Mouse (Mus musculus): ENCODE measurements around the gene Mrps27. TPM values are rescaled to one million over a fixed set of nuclear protein-coding genes. Genes with fewer than 3 reads are reported as not detected.

Gene Mrps27
- total RNA-seq, 2 experiments from 2014 or later, result 30.6 to 33.3 TPM

DNA sequence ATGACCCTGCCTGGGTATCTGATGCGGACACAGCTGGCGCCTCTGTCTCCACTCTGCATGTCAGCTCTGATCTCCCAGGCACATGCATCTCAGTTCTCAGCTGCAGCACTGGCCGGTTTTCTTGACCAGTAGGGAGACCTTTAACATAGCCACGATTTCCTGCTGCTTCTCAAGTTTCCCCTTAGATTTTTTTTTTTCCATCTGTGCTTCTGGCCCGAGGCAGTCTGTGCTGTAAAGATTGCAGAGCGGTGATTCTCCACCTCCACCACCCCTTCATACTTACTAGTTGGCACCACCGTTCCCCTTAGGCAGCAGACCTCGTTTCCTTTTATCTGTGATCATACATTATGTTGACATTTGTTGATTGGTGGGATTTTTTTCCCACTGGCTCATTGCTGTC is 6.6 kb downstream of the Mrps27 start:
- DNase-seq (ENCODE audit: low spot score in 2 of 2), result no peak

- DNase-seq (ENCODE audit: low spot score in 2 of 2), result no peak
Observed at GRCm38 (mm10) chr13:99351596-99351995, 7.0 kb downstream of the Mrps27 start.

DNA sequence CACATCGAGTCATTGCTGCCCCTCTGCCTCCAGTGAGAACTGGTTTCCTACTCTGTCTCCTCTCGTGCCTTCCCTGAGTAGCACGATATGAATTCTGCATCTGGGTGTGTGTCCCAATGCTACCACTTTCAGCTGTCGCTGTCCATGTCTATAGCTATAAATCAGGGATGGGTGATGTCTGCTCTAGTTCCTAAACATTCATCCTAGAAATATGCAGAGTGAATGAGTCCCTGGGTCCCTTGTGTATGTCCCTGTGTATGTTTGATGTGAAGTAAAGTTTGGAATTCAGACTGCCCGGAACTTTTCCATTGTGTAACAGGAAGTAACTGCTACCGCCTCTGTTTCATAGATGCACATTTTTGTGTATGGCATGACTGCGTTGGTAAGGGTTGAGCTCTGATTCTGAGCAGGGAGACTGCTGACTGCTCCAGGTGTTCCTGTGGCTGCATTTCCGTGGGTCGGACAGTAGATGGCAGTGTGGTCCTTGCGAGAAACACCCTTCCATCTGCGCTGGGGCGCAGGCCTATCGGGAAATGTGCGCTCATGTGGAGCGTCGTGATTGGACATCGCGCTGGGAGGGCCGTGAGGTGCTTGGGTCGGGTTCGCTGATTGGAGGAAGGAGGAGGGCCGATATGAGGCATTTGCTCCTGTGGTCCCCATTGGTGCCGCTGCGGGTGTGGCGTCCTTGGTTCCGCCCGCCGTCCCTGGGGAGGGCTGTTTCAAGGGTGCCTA is 8.3 kb downstream of the Mrps27 start:
- DNase-seq (ENCODE audit: low spot score in 2 of 2), result peak; percentile 80 to 90

DNA sequence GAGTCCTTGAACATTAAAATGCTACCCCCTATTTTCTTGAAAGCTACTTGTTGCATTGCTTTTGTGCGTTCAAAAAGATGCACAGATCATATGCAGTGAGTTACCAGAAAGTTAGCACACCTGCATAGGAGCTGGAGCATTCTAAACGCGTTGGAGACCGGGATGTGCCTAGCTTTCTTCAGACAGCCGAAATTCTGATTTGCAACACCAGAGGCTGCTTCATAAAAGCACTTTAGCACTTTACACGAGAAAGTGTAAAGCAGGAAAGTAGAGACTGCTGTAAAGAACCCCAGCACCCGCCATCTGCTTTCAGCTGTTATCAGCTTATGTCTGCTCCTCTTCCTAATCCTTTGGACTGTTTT is 8.9 kb downstream of the Mrps27 start:
- DNase-seq (ENCODE audit: low spot score in 2 of 2), result no peak

DNA sequence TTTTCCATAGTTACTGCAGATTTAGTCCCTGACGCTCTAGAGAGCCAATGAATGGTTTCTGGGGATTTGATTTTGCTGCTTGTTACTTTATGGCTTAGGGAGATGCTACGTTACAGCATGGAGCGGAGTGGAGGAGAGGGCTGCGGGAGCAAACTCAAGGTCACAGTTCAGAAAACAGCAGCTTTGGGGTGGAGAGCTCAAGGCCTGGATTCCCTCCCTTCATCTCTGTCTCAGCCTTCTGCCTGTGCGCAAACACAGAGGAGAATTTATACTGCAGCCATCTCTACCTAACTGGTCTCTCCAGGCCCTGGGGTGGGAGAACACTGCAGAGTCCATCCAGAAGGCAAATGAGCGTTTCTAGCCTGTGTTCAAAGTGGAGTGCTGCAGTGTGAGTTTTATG is 10.5 kb downstream of the Mrps27 start:
- DNase-seq (ENCODE audit: low spot score in 2 of 2), result no peak

DNA sequence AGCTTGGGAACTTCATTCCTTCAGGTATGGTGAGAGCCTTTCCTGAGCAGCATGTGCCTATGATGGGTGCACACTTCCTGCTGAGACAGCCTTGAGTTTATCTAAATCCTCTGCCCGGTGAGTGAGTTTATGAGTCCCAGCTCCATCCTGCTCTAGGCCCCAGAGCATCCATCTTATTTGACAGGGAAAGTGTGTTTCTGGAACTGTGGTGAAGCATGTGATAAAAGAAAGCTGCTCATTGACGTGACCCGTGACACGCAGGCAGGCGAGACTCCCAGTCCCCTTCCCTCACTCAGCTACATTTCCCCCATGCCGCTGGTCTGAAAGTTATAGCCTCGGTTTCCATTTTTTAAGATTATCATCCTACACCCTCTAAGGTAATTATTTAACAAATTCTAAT is 11.3 kb downstream of the Mrps27 start:
- DNase-seq (ENCODE audit: low spot score in 2 of 2), result no peak

DNA sequence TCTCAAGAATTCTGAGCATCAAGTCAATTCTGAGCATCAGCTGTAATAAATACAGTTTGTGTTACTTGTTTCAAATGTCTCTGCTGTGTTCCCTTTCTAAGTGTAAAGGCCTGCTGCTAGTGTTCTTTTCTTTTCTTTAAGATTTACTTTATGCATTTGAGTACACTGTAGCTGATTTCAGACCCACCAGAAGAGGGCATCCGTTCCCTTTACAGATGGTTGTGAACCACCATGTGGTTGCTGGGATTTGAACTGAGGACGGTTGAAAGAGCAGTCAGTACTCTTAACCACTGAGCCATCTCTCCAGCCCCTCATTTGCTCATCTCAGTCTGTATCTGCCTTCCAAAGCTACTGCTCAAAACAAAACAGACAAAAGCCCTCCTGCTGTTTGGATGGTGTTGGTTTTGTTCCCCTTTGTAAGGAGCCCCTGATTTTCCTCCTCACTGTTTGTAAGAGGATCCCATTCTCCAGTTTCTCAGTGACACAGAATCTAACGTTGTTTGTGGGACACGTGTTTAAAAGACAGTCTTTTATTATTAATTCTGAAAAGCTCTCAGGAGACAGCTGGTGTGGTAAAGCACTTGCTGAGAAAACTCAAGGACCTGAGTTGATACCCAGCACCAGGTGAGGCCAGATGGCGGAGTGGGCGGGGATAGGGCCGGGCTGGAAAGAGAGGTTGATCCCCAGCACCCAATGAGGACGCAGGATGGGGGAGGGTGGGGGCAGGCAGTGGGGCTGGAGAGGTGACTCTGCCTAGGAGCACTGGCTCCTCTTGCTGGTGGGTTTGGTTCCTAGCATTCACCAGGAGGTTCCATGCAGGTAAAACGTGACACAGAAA is 12.1 kb downstream of the Mrps27 start:
- DNase-seq (ENCODE audit: low spot score in 2 of 2), result no peak

DNA sequence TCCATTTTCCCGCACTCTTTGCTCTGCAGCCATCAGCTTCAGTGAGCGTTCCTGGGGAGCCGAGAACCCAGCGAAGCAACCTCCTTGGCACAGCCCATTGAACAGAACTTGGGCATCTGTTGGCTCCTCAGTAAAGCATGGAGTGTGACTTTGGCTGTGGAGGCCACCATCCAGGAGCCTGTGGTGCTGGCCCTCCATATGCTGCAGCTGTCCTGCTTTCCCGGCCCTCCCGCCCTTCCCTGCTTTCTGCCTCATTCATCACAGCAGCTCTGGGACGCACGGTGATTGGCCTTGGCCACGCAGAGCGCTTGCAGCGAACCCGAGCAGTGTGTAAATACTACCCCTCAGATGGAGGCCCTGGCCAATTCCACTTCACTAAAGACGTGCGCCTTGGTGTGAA is 14.3 kb downstream of the Mrps27 start:
- no peak for DNase-seq (ENCODE audit: low spot score in 2 of 2)

- no peak for DNase-seq (ENCODE audit: low spot score in 2 of 2)
Observed at GRCm38 (mm10) chr13:99363866-99364265, 19.3 kb downstream of the Mrps27 start.

DNA sequence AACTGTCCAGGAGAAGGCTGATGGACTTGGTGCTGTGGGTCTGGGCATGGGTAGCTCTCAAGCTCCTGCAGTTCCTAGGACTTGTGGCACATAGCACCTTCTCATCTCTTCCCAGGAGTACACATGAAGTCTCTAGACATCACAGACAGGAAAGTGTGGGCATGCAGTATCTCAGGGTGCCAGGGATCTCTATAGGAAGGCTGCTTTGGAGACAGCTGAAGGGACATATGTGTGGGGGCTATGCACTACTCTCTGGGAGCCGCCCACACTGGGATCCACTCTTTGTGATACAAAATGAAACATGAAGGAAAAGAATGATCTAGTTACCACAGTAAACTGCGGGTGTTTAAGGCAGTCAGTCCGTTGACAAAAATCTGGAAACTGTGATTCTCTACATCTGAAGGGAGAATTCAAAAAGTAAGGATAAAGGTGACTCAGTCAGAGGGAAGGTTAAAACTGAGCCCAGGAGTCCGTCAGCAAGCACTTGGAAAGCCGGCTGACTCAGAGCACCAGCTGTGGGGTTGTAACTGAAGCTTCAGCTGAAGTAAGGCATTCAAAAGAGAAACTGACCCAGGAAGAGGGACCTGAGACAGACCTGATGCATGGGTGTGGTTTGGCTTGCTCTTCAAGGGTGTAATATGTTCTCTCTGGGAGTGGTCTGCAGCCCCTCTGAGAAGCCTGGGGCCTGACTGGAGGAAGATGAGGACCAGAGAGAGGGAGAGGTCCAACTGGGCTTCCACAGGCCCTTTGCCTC is 22.0 kb downstream of the Mrps27 start:
- DNase-seq (ENCODE audit: low spot score in 2 of 2), result no peak

- DNase-seq (ENCODE audit: low spot score in 2 of 2), result no peak
Observed at GRCm38 (mm10) chr13:99367554-99368174, 23.1 kb downstream of the Mrps27 start.

DNA sequence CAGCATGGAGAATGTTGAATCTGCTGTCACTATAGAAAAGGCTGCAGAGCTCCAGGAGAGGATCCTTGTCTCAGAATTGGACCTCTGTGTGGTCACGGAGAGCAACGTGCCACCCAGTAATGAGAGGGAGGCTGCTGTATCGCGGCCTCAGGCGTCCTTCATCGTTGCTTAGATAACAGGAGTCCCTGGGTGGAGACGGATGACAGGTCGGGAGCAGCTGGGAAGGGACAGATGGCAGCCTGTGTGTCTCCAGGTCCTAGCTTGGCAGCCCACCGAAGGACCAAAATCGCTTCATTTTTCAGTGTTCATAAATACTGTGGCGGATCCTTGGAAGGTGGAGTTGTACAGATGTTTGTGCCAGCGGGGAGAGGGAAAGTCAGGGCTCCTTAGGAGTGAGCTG is 24.5 kb downstream of the Mrps27 start:
- DNase-seq (ENCODE audit: low spot score in 2 of 2), result no peak

- DNase-seq (ENCODE audit: low spot score in 2 of 2), result no peak
Observed at GRCm38 (mm10) chr13:99371285-99371684, 26.7 kb downstream of the Mrps27 start.

DNA sequence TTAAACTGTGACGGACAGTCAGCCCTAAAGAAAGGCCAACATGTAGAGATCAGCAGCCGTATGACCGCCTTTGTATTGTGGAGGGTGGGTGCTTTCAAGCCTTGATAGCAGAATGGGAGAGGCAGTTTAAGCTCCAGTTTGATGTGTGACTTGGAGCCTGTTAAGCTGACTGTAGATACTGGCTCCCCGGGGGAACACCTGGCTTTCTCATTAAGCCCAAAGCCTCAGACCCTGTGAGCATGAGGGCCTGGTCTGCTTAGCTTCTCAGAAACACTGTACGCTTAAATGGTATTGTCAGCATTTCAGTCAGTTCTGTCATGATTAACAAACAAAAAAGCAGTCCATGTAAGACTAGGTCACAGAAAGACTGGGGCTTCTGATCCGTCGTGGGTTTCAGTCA is 29.1 kb downstream of the Mrps27 start:
- no peak for DNase-seq (ENCODE audit: low spot score in 2 of 2)

DNA sequence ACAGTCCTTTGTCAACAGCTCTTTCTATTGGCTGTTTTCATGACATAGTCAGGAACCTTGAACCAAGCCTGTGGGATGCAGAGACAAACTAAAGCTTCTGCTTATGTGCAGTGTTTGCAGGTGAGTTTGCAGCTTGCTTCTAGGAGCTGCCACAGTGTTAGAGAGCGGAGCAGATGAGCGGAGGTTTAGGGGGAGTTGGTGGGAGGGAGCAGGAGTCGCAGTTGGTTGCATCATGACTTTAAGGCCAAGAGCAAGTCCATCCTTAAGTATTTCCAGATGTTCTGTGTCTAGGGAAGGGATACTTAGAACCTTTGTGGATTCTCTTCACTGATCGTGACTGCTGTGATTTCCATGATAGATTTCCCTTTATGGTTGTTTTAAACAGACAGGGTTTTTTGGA is 29.6 kb downstream of the Mrps27 start:
- DNase-seq (ENCODE audit: low spot score in 2 of 2), result no peak

DNA sequence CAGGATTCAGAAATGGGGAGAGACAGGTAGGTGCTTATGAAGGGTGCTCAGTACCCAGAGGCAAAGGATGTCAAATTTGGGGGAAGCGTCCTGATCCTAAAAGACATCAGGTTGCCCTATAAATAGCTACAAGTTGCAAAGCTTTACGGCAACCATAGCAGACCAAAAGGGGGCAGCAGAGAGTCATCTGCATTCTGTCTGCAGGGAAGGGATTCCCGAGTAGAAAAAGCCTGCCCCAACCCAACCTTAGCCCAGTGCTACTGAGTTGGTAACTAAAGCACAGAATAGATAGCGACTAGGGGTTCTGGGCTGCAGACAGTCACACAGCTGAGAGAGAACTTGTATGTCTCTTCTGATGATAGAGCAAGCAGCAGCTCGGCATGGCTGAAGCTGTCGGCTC is 31.0 kb downstream of the Mrps27 start:
- peak; percentile 66 to 82 for DNase-seq (ENCODE audit: low spot score in 2 of 2)

DNA sequence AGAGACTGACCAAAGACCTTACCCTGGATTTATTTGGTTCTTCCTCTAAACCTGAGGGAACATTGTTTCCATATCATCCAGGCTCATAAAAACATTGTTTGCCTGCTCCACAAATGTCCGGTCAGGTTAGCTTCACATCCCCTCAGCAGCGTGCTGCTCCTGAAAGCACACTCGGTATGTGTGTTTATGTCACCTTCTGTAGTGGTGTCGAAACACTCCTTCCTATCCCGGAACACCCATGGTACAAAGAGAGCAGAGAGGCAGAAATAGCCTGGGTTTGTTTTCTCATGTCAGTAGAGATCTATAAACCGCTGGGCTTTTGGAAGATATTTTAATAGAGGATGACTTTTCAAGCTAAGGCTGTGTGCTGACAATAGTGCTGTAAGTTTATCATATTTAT is 32.5 kb downstream of the Mrps27 start:
- DNase-seq (ENCODE audit: low spot score in 2 of 2), result no peak

- DNase-seq (ENCODE audit: low spot score in 2 of 2), result no peak
Observed at GRCm38 (mm10) chr13:99378223-99378622, 33.6 kb downstream of the Mrps27 start.

DNA sequence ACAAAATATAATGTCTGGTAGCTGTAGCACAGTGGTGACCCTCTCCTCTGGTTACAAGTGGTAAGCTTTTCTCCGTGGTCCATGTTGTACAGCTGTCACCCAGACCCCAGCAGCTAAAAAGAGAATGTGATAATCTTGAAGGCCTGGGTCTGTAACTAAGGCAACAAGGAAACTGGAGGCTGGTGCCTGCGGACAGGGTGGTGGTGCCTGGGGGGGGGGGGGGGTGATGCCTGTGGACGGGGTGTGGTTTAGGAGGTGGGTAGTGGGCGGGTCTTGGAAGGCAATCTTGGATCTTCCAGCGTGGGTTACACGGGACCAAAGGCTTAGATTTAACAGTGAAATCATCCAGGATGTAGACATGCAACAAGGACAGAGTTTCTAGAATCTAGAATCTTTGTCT is 37.8 kb downstream of the Mrps27 start:
- DNase-seq (ENCODE audit: low spot score in 2 of 2), result no peak

- no peak for DNase-seq (ENCODE audit: low spot score in 2 of 2)
Observed at GRCm38 (mm10) chr13:99384555-99385203, 40.1 kb downstream of the Mrps27 start.

GRCm38 (mm10) chr13:99385911-99386310 is 41.3 kb downstream of the Mrps27 start:
- no peak for DNase-seq (ENCODE audit: low spot score in 2 of 2)
